Mouse (Mus musculus): ENCODE measurements around the gene Ammecr1.

Ammecr1 gene

DNA sequence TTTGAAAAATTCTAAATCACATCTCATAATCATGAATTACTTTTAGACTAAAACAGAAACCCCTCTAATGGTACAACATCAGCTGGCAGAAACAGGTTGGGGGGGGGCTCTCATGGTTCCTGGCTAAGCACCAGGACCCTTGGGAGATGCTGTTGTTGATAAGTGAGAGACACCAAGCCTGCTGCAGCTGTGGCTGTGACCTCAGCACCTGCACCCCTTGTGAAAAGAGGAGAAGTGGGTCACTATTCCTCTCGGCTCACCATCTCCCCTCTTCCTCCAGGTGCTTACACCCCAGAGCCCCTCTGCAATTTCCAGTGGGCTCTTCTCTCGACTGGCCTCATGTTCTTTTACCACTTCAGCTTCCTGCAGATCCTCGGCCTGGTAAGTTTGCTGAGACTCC is 134.3 kb downstream of the Ammecr1 start:
- in situ Hi-C loops (cut with MboI; ENCODE audit: unreplicated experiment in 2 of 2): no loop called here

DNA sequence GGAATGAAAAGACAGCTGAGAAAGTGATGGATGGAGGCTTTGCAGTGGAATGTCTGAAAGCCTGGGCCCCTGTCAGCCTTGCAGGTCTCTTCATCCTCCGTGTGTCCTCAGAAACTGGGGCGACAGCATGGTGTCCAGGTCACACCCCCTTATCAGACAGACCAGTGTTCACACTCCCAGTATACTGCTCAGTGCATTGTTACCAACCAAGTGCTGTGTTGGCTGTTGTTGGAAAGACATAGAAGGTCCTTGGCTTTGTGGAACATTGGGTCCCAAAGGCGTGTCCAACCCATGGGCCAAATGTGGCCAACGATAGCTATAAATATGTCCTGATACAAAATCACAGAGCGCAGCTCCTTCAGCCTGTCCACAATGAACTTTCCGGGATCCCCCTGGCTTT is 136.0 kb downstream of the Ammecr1 start:
- in situ Hi-C loops (cut with MboI; ENCODE audit: unreplicated experiment in 2 of 2): no loop called here

DNA sequence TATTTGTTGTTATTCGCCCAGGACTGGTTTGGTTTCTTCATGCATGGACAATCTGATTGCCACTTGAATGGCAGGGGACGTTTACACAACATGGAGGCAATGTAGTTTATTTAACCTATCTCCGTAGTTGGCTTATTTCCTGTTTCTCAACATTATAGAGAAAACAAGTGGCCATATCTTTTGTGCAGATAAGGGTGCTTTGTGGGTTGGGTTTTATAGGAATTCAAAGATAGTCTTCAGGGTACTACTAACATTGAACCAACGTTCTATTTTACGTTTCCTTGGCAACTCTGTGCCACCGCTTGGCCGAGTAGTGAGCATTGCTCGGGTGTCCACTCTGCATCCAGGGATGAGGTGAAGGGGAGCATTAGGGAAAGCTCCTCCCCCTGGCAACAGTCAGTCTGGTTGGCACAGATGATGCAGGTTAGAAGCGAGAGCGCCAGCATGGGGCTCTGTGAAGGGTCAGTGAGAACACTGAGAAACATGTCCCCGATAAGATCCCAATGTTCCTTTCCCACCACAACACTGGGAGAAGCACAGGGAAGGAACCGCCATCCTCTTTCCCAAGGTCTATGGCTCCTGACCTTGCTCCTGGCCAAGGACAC is 136.6 kb downstream of the Ammecr1 start:
- in situ Hi-C loops (cut with MboI; ENCODE audit: unreplicated experiment in 2 of 2): loop anchor here in 1 of 2 experiments (10.0 kb wide), 2 partner anchors 135 to 615 kb away; partner anchors contain the start of gene Ammecr1

DNA sequence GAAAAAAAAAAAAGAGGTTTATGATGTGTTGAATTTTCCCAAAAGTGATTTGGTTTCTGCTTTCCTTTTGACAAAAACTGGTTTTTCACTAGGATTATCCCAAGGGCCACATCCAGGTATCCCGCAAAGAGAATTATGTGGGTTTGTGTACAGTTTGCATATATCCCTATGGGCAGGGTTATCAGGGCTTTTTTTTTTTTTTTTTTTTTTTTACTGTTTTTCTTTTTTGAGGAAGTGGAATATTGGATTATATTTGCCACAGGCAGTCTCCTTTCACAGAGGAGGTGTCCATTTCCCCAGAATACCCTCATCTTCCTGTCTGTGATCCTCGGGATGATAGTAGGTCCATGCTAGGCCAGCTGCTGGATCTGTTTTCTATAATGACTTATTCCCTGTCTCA is 137.3 kb downstream of the Ammecr1 start:
- in situ Hi-C loops (cut with MboI; ENCODE audit: unreplicated experiment in 2 of 2): loop anchor here in 1 of 2 experiments (10.0 kb wide), 2 partner anchors 136 to 616 kb away; partner anchors contain the start of gene Ammecr1

DNA sequence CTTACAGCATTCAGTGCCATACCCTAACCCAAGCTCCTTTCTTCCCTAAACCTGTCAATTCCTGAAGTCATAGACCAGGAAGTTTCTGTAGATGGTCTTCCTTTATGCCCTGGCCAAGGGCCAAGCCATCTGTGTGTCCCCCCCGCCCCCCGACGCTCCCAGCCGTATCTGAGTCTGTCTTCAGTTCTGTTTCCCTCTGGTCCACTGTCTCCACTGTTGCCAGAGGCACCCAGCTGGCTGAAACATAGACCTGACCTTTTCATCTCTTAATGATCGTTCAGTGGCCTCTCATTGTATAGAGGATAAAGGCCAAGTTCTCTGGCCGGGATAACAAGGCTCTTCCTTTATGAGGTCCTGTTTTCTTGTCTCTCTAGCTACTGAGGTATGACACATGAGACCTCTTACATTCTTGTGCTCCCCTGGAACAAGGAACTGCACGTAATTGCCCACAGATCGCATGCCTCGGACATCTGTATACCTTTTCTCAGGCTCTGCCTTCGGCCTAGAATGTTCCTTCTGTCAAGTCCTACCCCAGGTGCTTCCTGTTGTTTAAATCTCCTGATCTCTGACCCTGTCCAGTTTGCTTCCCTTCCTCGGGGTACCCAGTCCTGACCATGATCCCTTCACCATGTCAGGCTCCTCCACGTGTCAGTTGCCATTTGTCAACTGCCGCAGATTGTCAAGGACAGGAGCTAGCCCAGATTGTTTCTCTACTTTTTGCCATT is 138.2 kb downstream of the Ammecr1 start:
- in situ Hi-C loops (cut with MboI; ENCODE audit: unreplicated experiment in 2 of 2): loop anchor here in 1 of 2 experiments (10.0 kb wide), 2 partner anchors 136 to 616 kb away; partner anchors contain the start of gene Ammecr1

DNA sequence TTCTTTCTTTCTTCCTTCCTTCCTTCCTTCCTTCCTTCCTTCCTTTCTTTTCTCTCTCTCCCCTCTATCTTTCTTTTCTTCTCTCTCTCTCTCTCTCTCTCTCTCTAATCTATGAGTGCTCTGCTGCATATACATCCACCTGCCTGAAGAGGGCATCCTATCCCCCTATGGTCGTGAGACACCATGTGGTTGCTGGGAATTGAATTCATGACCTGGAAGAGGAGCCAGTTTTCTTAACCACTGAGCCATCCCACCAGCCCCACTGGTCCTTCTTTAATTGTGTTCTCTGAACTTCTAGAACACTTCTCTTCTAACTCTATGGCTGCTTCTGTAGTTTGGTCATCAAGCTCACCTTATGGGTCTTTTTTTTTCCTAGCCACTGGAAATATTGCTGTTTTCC is 138.9 kb downstream of the Ammecr1 start:
- in situ Hi-C loops (cut with MboI; ENCODE audit: unreplicated experiment in 2 of 2): loop anchor here in 1 of 2 experiments (10.0 kb wide), 2 partner anchors 137 to 617 kb away; partner anchors contain the start of gene Ammecr1

DNA sequence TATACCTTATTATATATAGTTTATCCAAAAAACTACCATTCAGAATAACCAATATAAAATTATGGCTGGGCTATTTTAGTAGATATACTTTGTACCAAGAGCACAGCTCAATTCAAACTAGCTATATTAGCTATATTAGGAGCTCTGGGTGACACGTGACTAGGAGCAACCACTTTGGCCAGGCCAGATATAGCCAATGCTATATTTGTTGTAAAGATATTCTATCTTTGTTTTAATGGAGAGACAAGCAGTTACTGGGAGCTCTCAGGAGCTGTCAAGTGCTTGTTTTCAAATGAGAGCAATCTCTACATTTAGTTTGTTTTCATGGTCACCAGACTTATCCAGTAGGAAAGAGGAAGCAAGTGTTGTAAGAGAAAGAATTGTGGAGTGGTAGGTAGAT is 141.2 kb downstream of the Ammecr1 start:
- in situ Hi-C loops (cut with MboI; ENCODE audit: unreplicated experiment in 2 of 2): loop anchor here in 1 of 2 experiments (10.0 kb wide), 2 partner anchors 139 to 619 kb away; partner anchors contain the start of gene Ammecr1

DNA sequence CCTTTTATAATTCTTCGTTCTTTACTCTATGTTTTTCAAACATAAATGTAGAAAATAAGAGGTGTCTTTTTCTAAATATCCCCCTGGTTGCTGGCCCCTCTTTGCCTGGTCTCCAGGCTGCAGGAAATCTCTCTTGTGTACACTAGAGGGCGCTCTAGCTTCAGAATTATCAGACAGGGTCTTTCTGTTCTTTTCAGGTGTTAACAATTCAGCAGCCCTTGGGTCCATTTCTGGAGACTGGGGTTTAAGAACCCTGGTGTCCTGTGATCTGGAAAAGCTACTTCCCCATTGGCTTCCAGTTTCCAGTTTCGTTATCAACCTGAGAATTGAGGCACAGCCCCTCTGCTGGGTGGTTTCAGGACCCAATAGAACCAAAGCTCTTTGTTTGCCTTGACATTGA is 144.7 kb downstream of the Ammecr1 start:
- in situ Hi-C loops (cut with MboI; ENCODE audit: unreplicated experiment in 2 of 2): loop anchor here (5.0 to 25.0 kb wide), 8 partner anchors 143 to 623 kb away; partner anchors contain the start of genes Ammecr1 (in 2 of the 2) and Nxt2 (in 1 of the 2)

DNA sequence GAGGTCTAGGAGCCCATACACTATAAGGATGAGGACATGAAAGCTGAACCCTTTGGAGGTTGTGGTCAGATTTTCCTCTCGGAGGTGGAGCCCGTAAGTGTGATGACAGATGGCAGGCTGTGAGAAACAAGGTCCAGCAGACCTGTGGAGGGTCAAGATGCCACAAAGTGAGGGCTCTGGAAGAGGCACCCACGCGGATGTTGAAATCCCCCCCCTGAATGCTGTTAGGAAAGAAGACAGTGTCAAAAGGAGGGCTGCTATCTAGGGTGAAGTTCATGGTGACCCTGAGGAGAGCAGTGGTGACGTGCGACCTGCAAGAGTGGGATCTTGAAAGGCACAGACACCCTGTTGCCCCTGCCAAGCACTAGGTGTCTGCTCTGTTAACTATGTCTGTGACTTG is 145.3 kb downstream of the Ammecr1 start:
- in situ Hi-C loops (cut with MboI; ENCODE audit: unreplicated experiment in 2 of 2): loop anchor here (5.0 to 25.0 kb wide), 8 partner anchors 144 to 624 kb away; partner anchors contain the start of genes Ammecr1 (in 2 of the 2) and Nxt2 (in 1 of the 2)

DNA sequence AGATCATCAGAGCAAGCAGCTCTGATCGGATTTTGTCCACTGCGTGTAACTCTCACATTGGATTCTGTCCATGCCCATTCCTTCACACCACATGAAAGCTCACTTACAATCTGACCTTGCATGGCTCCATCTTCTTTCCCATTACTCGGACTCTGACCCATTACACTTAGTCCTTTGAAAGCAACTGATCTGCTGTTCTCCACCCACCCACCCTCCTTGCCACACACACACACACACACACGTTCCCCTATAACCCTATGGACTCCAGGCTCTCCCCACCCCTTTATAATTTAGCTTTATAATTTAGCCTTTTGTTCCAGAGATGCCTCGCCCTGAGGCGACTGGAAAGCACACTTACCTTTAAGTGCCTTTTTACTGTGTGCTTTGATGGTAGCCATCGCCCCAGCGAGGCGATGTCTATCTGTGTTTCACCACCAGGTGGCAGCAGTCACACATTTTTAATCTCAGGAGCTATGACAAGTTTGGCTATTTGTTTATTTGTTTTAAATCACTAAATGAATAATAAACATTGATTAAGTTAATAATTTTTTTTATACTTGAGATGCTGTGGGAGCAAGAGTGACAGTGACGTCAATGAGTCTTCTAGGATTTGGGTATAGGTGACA is 148.4 kb downstream of the Ammecr1 start:
- in situ Hi-C loops (cut with MboI; ENCODE audit: unreplicated experiment in 2 of 2): loop anchor here (5.0 to 25.0 kb wide), 5 partner anchors 444 to 624 kb away; partner anchors contain the start of gene Nxt2 (in 1 of the 2)

DNA sequence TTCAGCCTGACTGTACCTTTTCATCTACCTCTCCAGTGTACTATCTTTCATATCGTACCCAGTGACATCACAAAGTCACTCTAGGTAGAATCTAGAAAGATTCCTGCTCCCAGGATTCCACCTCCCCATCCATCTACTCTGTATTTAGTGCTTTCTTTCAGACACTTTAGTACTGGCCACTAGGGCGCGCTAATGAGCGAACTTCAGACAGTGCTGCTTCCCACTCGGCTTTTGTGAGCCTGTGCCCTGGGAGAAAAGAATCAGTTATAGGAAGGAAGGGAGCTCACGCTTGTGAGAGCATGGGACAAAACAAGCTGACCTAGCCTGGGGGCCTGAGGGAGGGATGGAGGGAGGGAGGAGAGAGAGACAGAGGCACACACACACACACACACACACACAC is 153.4 kb downstream of the Ammecr1 start:
- in situ Hi-C loops (cut with MboI; ENCODE audit: unreplicated experiment in 2 of 2): loop anchor here (25.0 kb wide), 4 partner anchors 449 to 601 kb away; partner anchors contain the start of gene Nxt2 (in 1 of the 2)

DNA sequence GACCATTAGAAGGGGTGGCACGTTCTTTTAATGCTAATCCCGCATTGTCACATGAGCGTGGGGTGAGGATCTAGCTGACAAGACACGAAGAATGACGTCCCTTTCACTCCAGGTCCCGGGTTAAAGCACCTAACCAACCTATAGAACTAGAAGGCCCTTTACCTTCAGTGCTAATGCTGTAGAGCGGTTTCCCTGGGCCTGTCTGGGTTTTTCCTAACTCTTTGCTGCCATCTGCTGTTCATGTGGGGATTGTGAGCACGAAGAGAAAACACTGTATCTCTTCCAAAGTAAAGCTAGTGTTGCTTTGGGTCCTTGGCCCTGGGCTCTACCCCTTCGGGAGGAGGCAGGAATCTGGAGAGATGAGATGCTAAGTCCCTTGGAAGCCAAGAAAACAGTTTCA is 158.1 kb downstream of the Ammecr1 start:
- in situ Hi-C loops (cut with MboI; ENCODE audit: unreplicated experiment in 2 of 2): loop anchor here (5.0 to 25.0 kb wide), 7 partner anchors 124 to 596 kb away; partner anchors contain the start of genes Nxt2 (in 1 of the 2) and Tmem164 (in 1 of the 2)

DNA sequence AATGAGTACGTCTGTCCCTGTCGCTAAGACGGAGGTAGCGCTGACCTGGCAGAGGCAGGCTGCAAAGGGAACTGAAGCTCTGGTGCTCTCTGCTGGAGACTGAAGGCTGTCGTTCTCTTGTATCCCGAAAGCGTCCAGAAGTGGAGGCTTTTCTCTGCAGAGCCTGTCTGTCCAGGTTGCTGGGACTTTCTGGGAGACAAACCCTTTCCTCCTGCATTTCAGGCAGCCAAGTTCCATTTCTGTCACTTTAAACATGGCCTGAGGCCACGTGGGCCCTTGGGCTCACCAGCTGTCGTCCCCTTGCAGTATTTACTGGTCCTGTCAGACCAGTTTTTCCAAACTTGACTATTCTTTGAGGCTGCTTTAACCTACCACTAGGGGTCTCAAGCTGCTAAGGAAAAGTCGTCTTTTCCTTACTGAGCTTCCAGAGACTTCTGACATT is 159.9 kb downstream of the Ammecr1 start:
- in situ Hi-C loops (cut with MboI; ENCODE audit: unreplicated experiment in 2 of 2): loop anchor here (5.0 to 25.0 kb wide), 7 partner anchors 122 to 594 kb away; partner anchors contain the start of genes Nxt2 (in 1 of the 2) and Tmem164 (in 1 of the 2)

DNA sequence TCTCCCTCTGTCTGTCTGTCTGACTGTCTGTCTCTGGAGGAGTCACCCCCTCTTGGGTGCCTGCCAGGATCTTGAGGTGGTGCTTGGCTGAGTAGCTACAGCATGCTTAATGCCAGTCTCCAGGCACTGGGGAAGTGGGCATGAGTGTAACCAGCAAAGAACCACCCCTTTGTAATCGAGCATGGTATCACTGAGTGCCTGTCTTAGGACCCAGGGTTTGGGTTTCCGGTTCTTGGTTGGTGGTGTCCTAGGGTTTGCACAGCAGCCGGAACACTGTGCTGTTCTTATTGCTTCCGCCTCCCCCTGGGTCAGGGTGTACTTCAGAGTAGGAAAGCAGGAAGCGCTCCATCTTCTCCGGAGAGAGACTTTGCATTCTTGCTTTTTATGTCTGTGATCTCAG is 160.4 kb downstream of the Ammecr1 start:
- in situ Hi-C loops (cut with MboI; ENCODE audit: unreplicated experiment in 2 of 2): loop anchor here (5.0 to 25.0 kb wide), 7 partner anchors 121 to 594 kb away; partner anchors contain the start of genes Nxt2 (in 1 of the 2) and Tmem164 (in 1 of the 2)

DNA sequence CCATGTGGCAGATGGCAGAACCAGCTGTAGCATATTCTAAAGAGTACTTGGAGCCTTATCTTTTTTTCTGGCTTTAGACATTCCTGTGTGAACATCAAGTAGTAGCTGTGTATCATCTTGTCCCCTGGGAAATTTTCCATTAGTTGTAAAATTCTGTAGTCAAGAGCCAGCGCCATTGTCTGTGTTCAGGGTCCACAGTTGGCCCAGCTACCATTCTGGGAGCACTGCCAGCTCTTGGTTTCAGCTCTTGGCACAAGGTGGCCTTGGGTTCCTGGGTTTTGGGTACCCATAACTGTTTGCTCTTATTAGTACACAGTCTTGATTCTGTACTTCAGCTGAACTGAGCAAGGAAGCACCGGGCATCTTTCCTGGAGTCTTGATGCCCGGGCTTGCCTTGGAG is 161.9 kb downstream of the Ammecr1 start:
- in situ Hi-C loops (cut with MboI; ENCODE audit: unreplicated experiment in 2 of 2): loop anchor here (10.0 to 25.0 kb wide), 6 partner anchors 120 to 592 kb away; partner anchors contain the start of genes Nxt2 (in 1 of the 2) and Tmem164 (in 1 of the 2)
